Mouse (Mus musculus): Measurements from ENCODE around the gene Cnot6l. TPM values are rescaled to one million over a fixed set of nuclear protein-coding genes. Genes with fewer than 3 reads are reported as not detected.

Cnot6l gene
- polyA plus RNA-seq, 1 experiment from 2014 or later, result 29.5 TPM

DNA sequence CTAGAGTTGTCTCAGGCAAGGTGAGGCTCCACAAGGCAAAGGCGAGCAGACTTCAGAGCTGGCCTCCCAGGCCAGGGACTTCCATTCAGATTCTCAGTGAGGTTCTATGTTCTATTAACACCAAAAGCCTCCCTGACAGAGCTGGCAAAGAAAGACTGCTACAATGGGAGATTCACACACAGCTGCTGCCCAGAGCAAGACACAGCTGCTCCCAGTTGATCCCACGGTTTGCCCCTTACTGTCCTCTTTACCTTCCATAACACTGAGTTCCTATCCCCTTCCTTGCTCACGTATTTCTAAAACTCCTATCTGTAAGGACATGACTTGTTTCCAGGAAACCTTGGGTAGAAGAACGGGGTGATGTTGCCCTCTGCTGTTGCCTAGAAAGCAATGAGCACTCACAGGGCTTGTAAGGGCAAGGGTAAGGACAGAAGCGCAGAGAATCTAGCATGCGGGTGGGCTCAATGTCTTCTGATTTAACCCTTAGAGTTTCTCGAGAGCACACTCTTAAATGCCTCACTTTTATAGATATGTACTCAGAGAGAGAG is 127.8 kb downstream of the Cnot6l start:
- H3K4me2 ChIP-seq (replicated peaks; ENCODE audit: low read depth, low read length), result no peak overlapping the region
- WGBS, result 50% methylated on average over 7 of the region's 7 CpGs
- ATAC-seq (no peak), DNase-seq (ENCODE audit: low spot score) (peak; percentile 61)
- H3K4me1 ChIP-seq (ENCODE audit: insufficient read depth, low read depth, low read length), result no peaks in the 10 kb centered on the region
- H3K36me3 ChIP-seq (ENCODE audit: insufficient read depth, low read length), result no peaks in the 10 kb centered on the region
- H3K9ac ChIP-seq (replicated peaks; ENCODE audit: low read depth), result no peak overlapping the region
- H3K4me3 ChIP-seq (ENCODE audit: low read depth, low read length), result no peak overlapping the region
- TF ChIP-seq EP300 (IDR thresholded peaks at IDR 0.05) (no peak), CTCF (IDR thresholded peaks at IDR 0.05) (peak; percentile 67)
- H3K27me3 ChIP-seq (replicated peaks; ENCODE audit: insufficient read depth, low read length), result no peaks in the 10 kb centered on the region
- no peak overlapping the region for H3K27ac ChIP-seq (ENCODE audit: low read length)
- no peaks in the 10 kb centered on the region for H3K9me3 ChIP-seq (ENCODE audit: low read length)

DNA sequence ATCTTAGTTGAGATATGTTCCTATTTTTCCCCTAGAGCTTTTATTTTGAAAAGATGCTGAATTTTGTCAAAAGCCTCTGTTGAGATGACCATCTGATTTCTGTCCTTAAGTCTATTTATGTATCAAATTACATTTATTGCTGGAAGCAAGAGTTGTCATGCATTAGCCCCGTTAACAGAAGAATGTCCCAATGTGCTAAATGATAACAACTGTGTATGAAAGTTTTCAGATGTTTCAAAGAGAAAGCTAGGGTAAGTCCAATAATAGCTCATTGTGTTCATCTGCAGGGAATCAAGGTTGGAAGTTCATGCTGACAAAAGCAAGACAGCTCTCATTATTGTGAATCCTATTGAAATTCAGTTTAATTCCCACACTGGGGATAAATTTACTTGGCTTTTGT is 129.9 kb downstream of the Cnot6l start:
- H3K4me1 ChIP-seq (ENCODE audit: insufficient read depth, low read depth, low read length), result no peaks in the 10 kb centered on the region
- H3K4me3 ChIP-seq (ENCODE audit: low read depth, low read length), result no peak overlapping the region
- WGBS, result 38% methylated on average over 1 of the region's 1 CpGs
- no peak for TF ChIP-seq CTCF (IDR thresholded peaks at IDR 0.05)
- peak; percentile 50 for TF ChIP-seq EP300 (IDR thresholded peaks at IDR 0.05)
- ATAC-seq (peak; percentile 38; the same call in 1 of the 2 replicates), DNase-seq (ENCODE audit: low spot score) (peak; percentile 66)
- no peak overlapping the region for H3K4me2 ChIP-seq (replicated peaks; ENCODE audit: low read depth, low read length)
- no peak overlapping the region for H3K27ac ChIP-seq (ENCODE audit: low read length)
- no peaks in the 10 kb centered on the region for H3K27me3 ChIP-seq (replicated peaks; ENCODE audit: insufficient read depth, low read length)
- no peaks in the 10 kb centered on the region for H3K9me3 ChIP-seq (ENCODE audit: low read length)
- H3K36me3 ChIP-seq (ENCODE audit: insufficient read depth, low read length), result no peaks in the 10 kb centered on the region
- H3K9ac ChIP-seq (replicated peaks; ENCODE audit: low read depth), result no peak overlapping the region

DNA sequence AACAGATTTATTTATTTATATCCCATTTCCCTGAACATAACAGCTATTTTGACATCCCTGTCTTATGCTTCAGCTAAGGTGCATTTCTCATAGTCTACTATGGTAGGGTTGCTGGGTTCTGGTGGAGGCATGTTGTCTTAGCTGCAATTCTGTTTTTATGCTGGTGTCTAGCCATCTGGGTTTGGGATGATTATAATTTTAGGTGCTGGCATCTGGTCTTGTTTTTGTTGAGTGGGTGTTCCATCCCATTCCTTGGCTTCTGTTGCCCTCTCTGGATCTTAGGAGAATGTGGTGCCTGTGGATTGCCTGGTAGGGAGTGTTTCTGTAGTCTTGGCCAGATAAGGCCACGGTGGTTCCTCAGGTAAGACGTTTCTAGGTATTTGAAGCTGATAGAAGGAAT is 134.2 kb downstream of the Cnot6l start:
- ATAC-seq (no peak), DNase-seq (ENCODE audit: low spot score) (no peak)
- Histone ChIP-seq H3K4me1 (ENCODE audit: insufficient read depth, low read depth, low read length) (no peaks in the 10 kb centered on the region), H3K9ac (replicated peaks; ENCODE audit: low read depth) (no peak overlapping the region), H3K9me3 (ENCODE audit: low read length) (no peaks in the 10 kb centered on the region), H3K27me3 (replicated peaks; ENCODE audit: insufficient read depth, low read length) (no peaks in the 10 kb centered on the region), H3K27ac (ENCODE audit: low read length) (no peak overlapping the region), H3K4me2 (replicated peaks; ENCODE audit: low read depth, low read length) (no peak overlapping the region), H3K4me3 (ENCODE audit: low read depth, low read length) (no peak overlapping the region), H3K36me3 (ENCODE audit: insufficient read depth, low read length) (no peaks in the 10 kb centered on the region)
- TF ChIP-seq CTCF (IDR thresholded peaks at IDR 0.05) (no peak), EP300 (IDR thresholded peaks at IDR 0.05) (no peak)
- WGBS, result 83% methylated on average over 2 of the region's 2 CpGs

Other genes starting within 250 kb of the Cnot6l start
- gene Cxcl13, start 207.2 kb downstream of the Cnot6l start, polyA plus RNA-seq (2015; fragmentation: Nextera tagmentation; extraction: Ambion mirVana), result 3.8 and 4.0 TPM in 2 replicates
- 10.9 and 11.5 TPM in 2 replicates for gene Mrpl1, start 45.3 kb upstream of the Cnot6l start, polyA plus RNA-seq (2015; fragmentation: Nextera tagmentation; extraction: Ambion mirVana)
- gene Fras1, start 209.8 kb upstream of the Cnot6l start, polyA plus RNA-seq (2015; fragmentation: Nextera tagmentation; extraction: Ambion mirVana), result 8.0 and 8.6 TPM in 2 replicates

Data from lung, postnatal 0 days (tissue).